Mouse (Mus musculus): ENCODE results near the gene Mboat7.
"Not testable (repeated sequence)": the region's sequence is repeated elsewhere in the genome, so short reads cannot be mapped to it uniquely, and the experiment has no call there.

DNA sequence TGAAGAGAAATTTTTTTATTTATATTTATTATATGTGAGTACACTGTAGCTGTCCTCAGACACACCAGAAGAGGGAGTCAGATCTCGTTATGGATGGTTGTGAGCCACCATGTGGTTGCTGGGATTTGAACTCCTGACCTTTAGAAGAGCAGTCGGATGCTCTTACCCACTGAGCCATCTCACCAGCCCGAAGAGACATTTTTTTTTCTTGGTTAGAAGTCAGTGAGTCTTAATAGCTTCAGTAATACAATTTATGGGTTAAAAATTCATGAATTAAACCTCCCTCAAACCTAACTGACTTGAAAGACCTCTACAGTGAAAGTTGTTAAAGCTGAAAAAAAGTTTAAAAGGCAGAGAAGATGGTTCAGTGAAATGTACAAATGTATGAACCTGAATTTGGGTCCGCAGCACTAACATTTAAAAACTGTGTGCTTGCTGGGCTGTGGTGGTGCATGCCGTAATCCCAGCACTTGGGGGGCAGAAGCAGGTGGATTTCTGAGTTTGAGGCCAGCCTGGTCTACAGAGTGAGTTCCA, 15.2 kb upstream of the Mboat7 start:
- TF ChIP-seq POLR2A (IDR thresholded peaks at IDR 0.05; ENCODE audit: borderline replicate concordance, extremely low read depth, insufficient read depth, insufficient read length, poor library complexity, severe bottlenecking); CTCF (IDR thresholded peaks at IDR 0.05; ENCODE audit: borderline replicate concordance, extremely low read depth, insufficient read depth, insufficient read length): not testable (repeated sequence)

Data from brain, embryonic 14.5 days (tissue).